Mouse (Mus musculus): ENCODE measurements at regions not wholly inside any gene's neighbourhood (a gene's known extent, or its start where the extent isn't known, plus 50 kb on each side); places are given as distances from the start of the nearest gene placed in this dataset.

DNA sequence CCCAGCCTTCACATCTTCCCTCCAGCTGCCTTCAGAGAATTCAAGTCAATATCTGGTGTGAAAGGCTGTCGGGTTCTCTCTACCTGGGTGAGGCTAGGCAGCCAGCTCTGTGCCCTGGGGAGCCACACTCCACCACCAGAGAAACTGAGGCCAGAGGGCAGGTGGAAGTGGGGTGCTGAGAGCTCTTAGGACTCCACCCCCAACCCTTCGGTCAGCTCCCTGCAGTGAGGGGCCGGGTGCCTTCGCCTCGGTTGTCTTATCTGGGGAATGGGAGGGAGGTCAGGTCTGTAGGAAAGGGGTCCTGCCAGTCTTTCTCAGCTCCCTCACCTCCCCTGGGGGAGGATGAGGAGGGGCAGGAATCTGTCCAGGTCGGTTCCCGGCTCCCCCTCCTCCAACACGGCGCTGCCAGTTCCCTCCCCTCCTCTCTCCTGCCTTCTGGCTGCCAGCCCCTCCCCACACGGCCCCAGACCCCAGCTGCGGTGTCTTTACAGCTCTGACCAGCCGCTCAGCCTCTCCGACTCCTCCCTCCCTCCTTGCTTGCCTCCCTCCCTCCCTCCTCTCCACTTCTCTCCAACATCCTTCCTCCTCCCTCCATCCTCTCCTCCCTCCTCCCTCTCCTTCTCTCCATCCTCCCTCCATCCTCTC is 97.8 kb downstream of the Cstad start:
- H3K4me1 ChIP-seq (ENCODE audit: control insufficient read depth, insufficient read depth, low read length) = peaks cover 5% of the 10 kb centered on the region
- H3K27ac ChIP-seq (ENCODE audit: insufficient read depth, low read length) = peak overlapping the region; percentile 88
- TF ChIP-seq CTCF (IDR thresholded peaks at IDR 0.05; ENCODE audit: borderline replicate concordance, insufficient read depth, low read length) = no peak
- peak; percentile 30; the same call in 1 of the 2 replicates for TF ChIP-seq POLR2A (IDR thresholded peaks at IDR 0.05; ENCODE audit: low read depth, low read length)
- H3K4me3 ChIP-seq (ENCODE audit: insufficient read depth, low read length) = no peak overlapping the region

DNA sequence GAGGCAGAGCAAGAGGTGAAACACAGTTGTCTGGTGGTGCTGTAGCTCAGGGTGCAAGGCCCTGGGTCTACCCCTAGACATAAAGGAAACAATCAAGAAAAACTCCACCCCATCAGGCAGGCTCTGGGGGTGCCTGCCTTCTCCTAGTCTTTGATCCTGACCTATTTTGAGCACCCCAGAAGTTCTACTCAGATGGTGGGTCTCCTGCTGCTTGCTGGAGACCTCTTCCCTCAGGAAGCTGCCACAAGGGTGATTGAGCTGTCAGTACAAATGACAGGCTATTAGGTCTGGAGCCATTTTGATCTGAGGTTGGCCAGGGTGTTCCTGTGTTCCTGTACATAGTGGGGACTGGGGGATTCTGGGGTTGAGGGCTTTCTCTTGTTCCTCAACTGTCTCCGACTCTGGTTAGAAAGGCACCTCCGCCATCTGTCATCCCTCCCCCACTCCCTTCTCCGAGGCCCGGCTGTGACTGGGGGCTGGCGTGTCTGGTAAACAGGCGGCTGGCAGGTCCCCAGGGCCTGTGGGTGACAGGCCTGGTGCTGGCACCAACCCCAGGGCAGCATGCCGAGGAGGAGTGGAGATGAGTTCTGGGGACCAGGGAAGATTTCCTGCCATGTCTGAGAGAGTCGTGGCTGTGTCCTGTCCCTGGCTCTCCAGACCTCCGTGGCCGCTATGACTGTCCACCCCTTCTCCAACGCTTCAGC is 97.2 kb downstream of the Cstad start:
- H3K4me3 ChIP-seq (ENCODE audit: insufficient read depth, low read length) = no peak overlapping the region

DNA sequence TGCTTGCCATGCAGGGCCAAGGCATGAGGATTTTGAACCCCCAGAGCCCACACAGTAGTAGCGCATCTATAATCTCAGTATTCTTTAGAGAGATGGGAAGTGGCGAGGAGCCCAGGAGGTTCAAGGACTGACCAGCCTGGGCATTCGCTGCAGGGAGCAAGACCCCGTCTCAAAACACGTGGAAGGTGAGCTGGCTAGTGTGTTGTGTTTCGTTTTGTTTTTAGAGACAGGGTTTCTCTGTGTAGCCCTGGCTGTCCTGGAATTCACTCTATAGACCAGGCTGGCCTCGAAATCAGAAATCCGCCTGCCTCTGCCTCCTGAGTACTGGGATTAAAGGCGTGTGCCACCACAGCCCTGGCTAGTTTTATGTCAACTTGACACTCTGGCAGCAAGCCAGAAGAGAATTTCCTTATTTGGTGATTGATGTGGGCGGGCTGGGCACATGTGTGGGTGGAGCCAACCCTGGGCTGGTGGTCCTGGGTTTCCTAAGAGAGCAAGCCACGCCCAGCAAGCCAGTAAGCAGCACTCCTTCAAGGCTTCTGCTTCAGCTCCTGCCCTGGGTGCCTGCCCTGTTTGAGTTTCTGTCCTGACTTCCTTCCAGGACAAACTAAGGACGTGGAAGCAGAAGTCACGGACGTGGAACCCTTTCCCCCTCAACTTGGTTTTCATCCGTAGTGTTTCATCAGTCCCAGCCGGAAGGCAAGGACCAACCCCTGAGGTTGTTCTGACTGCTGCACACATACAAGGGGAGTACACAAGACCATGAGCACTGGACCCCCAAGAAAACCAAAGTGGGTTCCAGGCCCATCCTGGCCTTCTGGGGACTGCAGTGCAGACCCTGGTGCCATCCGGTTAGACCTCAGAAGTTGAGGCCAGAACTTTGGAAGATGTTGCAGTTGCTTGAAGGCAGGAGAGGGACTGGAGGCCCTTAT is 96.4 kb downstream of the Cstad start:
- TF ChIP-seq POLR2A (IDR thresholded peaks at IDR 0.05; ENCODE audit: low read depth, low read length) (no peak), CTCF (IDR thresholded peaks at IDR 0.05; ENCODE audit: borderline replicate concordance, insufficient read depth, low read length) (no peak)
- Histone ChIP-seq H3K4me1 (ENCODE audit: control insufficient read depth, insufficient read depth, low read length) (peaks cover 5% of the 10 kb centered on the region), H3K4me3 (ENCODE audit: insufficient read depth, low read length) (no peak overlapping the region), H3K27ac (ENCODE audit: insufficient read depth, low read length) (peak overlapping the region; percentile 88; the same call in 1 of the 2 replicates)

More for the DNA sequence above, 97.2 kb downstream of the Cstad start:
- Histone ChIP-seq H3K27ac (ENCODE audit: insufficient read depth, low read length) (peak overlapping the region; percentile 88), H3K4me1 (ENCODE audit: control insufficient read depth, insufficient read depth, low read length) (peaks cover 5% of the 10 kb centered on the region)
- TF ChIP-seq POLR2A (IDR thresholded peaks at IDR 0.05; ENCODE audit: low read depth, low read length) (peak; percentile 26; the same call in 1 of the 2 replicates), CTCF (IDR thresholded peaks at IDR 0.05; ENCODE audit: borderline replicate concordance, insufficient read depth, low read length) (no peak)

DNA sequence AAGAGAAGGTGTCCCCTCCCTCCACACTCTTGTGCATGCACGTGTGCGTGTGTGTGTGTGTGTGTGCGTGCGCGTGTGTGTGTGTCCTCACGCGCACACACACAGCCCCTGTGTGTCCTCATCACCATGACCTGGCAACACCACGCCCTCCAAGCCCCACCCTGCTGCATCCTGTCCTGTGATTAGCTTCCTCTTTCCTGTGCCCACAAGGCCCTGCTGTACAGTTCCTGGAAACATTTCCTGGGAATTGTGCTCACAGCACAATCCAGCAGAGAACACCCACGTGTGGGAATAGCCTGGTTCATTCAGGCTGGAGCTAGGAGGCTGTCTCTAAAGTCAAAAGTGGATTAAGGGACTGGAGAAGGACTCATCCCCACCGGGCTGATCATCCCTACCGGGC is 95.5 kb downstream of the Cstad start:
- TF ChIP-seq POLR2A (IDR thresholded peaks at IDR 0.05; ENCODE audit: low read depth, low read length) = no peak
- TF ChIP-seq CTCF (IDR thresholded peaks at IDR 0.05; ENCODE audit: borderline replicate concordance, insufficient read depth, low read length) = 0 out of 2 replicates have a peak, but pooled peaks have one; percentile 1
- Histone ChIP-seq H3K4me1 (ENCODE audit: control insufficient read depth, insufficient read depth, low read length) (peaks cover 7% of the 10 kb centered on the region), H3K27ac (ENCODE audit: insufficient read depth, low read length) (no peak overlapping the region), H3K4me3 (ENCODE audit: insufficient read depth, low read length) (no peak overlapping the region)

DNA sequence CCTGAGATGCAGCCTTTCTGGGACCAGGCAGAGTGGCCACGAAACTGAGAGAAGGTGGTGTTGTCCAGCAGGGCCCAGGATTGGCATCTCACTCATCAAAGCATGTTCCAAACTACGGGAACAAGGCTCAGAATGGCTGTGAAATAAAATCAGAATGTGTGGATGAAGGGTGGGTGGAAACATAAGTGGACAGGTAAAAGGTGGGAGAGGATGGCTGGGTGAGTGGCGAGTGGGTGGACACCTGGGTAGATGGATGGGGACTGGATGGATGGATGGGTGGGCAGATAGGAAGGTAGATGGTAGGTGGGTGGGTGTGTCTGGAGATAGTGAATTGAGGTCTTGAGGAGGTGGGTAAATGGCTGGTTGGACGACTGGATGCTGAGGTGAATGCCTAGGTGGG is 93.6 kb downstream of the Cstad start:
- Histone ChIP-seq H3K27ac (ENCODE audit: insufficient read depth, low read length) (no peak overlapping the region), H3K4me1 (ENCODE audit: control insufficient read depth, insufficient read depth, low read length) (peaks cover 7% of the 10 kb centered on the region), H3K4me3 (ENCODE audit: insufficient read depth, low read length) (no peak overlapping the region)
- no peak for TF ChIP-seq CTCF (IDR thresholded peaks at IDR 0.05; ENCODE audit: borderline replicate concordance, insufficient read depth, low read length)
- no peak for TF ChIP-seq POLR2A (IDR thresholded peaks at IDR 0.05; ENCODE audit: low read depth, low read length)

DNA sequence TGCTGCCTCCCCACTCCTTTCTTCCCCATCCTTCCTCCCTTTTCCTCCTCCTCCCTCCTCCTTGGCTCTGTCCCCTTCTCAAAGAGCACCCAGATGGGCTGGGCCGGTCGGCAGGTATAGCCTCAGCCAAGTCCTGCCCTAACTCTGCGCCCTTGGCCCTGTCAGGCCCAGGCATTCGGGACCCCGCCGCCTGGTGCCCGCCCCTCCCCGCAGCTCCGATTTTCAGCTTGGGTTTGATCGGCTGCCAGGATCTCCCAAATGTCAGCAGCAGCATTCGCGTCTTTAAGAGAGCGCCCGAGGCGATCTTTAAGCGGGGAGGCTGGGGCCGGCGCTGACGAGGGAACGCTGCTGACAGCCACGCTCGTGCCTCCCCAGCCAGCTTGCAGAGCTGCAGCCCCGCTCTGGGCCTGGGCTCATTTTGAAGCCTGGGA is 92.3 kb downstream of the Cstad start:
- H3K4me3 ChIP-seq (ENCODE audit: insufficient read depth, low read length) = no peak overlapping the region
- H3K27ac ChIP-seq (ENCODE audit: insufficient read depth, low read length) = no peak overlapping the region
- TF ChIP-seq POLR2A (IDR thresholded peaks at IDR 0.05; ENCODE audit: low read depth, low read length) = no peak
- peaks cover 2% of the 10 kb centered on the region; the same call in 1 of the 2 replicates for H3K4me1 ChIP-seq (ENCODE audit: control insufficient read depth, insufficient read depth, low read length)

DNA sequence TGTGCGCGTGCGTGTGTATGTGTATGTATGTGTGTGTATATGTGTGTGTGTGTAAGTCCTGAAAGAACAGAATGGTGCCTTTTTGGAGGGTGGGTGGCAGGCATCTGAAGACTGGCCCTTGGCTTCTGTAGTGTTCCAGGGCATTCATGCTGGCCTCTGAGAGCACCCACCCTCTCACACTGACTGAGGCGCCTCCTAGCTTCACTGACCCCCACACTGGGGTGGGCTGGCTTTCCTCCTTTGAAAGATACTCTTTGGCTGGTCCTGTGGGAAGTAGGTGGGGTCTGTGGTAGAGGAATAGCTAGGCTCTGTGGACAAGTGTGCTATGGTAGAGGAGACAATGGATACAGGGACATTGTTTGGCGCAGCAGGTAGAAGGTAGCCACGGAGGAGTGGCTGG is 91.5 kb downstream of the Cstad start:
- TF ChIP-seq POLR2A (IDR thresholded peaks at IDR 0.05; ENCODE audit: low read depth, low read length) = no peak
- no peak for TF ChIP-seq CTCF (IDR thresholded peaks at IDR 0.05; ENCODE audit: borderline replicate concordance, insufficient read depth, low read length)
- H3K27ac ChIP-seq (ENCODE audit: insufficient read depth, low read length) = no peak overlapping the region
- H3K4me1 ChIP-seq (ENCODE audit: control insufficient read depth, insufficient read depth, low read length) = peaks cover 2% of the 10 kb centered on the region; the same call in 1 of the 2 replicates
- no peak overlapping the region for H3K4me3 ChIP-seq (ENCODE audit: insufficient read depth, low read length)

DNA sequence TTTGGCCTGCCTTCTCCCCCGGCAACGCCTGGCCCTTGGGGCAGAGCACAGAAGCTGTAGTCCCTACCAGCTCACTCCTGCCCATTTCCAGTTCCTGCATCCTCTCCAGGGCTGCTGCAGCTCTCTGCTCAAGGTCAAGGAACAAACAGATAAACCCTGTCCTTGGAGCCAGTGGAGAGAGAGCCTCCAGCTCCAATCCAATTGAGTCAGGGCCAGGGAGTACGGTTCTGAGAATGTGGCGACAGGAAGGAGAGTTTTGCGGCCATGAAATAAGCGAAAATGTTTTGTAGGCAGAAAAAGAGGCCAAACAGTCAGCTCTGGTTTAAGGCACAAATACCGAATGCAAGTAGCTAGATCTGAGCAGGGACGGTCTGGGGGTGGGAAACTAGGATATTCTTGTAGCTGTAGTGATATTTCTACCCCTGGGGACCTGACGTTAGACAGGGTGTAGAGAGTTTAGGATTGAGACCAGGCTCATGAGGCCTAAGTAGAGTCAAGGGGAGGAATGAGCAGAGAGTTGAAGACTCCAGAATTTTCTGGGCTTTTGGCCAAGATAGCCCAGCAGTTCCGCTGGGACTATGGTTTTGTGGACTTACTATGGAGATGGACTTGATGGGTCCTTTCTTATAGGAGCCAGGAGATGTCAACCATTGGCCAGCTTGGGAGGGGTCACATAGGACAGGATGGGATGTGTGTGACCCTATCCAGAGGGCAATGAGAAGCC is 90.5 kb downstream of the Cstad start:
- H3K27ac ChIP-seq (ENCODE audit: insufficient read depth, low read length) = peak overlapping the region; percentile 55
- H3K4me3 ChIP-seq (ENCODE audit: insufficient read depth, low read length) = no peak overlapping the region
- peaks cover 2% of the 10 kb centered on the region; the same call in 1 of the 2 replicates for H3K4me1 ChIP-seq (ENCODE audit: control insufficient read depth, insufficient read depth, low read length)
- TF ChIP-seq CTCF (IDR thresholded peaks at IDR 0.05; ENCODE audit: borderline replicate concordance, insufficient read depth, low read length) = no peak
- TF ChIP-seq POLR2A (IDR thresholded peaks at IDR 0.05; ENCODE audit: low read depth, low read length) = no peak

DNA sequence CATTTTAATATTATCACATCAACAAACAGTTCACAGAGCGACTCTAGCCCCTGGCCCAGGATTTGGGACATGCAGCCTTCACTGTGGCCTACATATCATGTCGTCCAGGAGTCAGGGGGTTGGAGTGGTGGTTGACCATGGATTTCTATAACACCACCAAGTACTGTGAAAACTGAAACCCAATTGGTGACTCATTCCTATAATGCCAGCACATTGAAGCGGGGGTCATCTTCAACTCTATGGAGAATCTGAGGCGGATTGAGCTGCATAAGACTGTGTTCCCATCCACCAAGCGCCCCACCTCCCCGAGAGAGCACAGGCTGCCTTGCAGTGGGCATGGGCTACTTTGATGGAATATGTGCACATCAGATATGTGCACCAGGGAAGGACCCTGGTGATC is 89.6 kb downstream of the Cstad start:
- peaks cover 2% of the 10 kb centered on the region; the same call in 1 of the 2 replicates for H3K4me1 ChIP-seq (ENCODE audit: control insufficient read depth, insufficient read depth, low read length)
- H3K4me3 ChIP-seq (ENCODE audit: insufficient read depth, low read length) = no peak overlapping the region
- no peak overlapping the region for H3K27ac ChIP-seq (ENCODE audit: insufficient read depth, low read length)
- TF ChIP-seq CTCF (IDR thresholded peaks at IDR 0.05; ENCODE audit: borderline replicate concordance, insufficient read depth, low read length) = no peak
- TF ChIP-seq POLR2A (IDR thresholded peaks at IDR 0.05; ENCODE audit: low read depth, low read length) = no peak

Measured in embryonic fibroblast, embryonic 13.5 days (primary cell).